In genomic region chr2:60905283-60905682, GRCm38 (mm10) we compare ENCODE assay signal across 9 mouse cellular contexts. TPM values are rescaled to one million over a fixed set of nuclear protein-coding genes. Genes with fewer than 3 reads are reported as not detected.
A peak's percentile ranks its signal among the peaks of the same experiment; 100 is the strongest.
DNase-seq lines count a peak whose midpoint lies in the region; ATAC-seq lines count a peak whose summit lies in the region.
"Had no signal": no experiment of that assay in that cellular context is flagged by ENCODE, and none has a peak within 500 bp of the region (broad histone marks: within the 10 kb centered on the region; RNA-seq: fewer than 3 reads in every experiment).

No protein-coding gene starts in this region.

- ATAC-seq in hindbrain, embryonic 13.5 days (ENCODE audit: low FRiP score) = no peak
- no peak for ATAC-seq in hindbrain, embryonic 16.5 days
- ATAC-seq in embryonic facial prominence, embryonic 15.5 days (ENCODE audit: insufficient number of reproducible peaks, low FRiP score, low TSS enrichment, low read depth) = no peak
- ATAC-seq in stomach, embryonic 16.5 days (ENCODE audit: insufficient read depth, low FRiP score) = no peak

- no peak overlapping the region for H3K9ac ChIP-seq in hindbrain, embryonic 13.5 days
- no peak overlapping the region for H3K9ac ChIP-seq in hindbrain, embryonic 16.5 days (ENCODE audit: low read depth, low read length)
- no peak overlapping the region for H3K9ac ChIP-seq in embryonic facial prominence, embryonic 15.5 days
- H3K9ac ChIP-seq in stomach, embryonic 16.5 days (ENCODE audit: low read length) = no peak overlapping the region
- H3K9ac ChIP-seq: liver, embryonic 15.5 days had no signal

- no peak overlapping the region for H3K4me3 ChIP-seq in hindbrain, embryonic 13.5 days
- H3K4me3 ChIP-seq in hindbrain, embryonic 16.5 days (ENCODE audit: low read length) = no peak overlapping the region
- H3K4me3 ChIP-seq in embryonic facial prominence, embryonic 15.5 days (replicated peaks) = no peak overlapping the region
- no peak overlapping the region for H3K4me3 ChIP-seq in stomach, embryonic 16.5 days (replicated peaks; ENCODE audit: low read length)
- H3K4me3 ChIP-seq: liver, embryonic 15.5 days had no signal

- no peaks in the 10 kb centered on the region for H3K36me3 ChIP-seq in hindbrain, embryonic 13.5 days
- no peaks in the 10 kb centered on the region for H3K36me3 ChIP-seq in hindbrain, embryonic 16.5 days (ENCODE audit: control insufficient read depth, insufficient read depth, low read length)
- no peaks in the 10 kb centered on the region for H3K36me3 ChIP-seq in embryonic facial prominence, embryonic 15.5 days
- no peaks in the 10 kb centered on the region for H3K36me3 ChIP-seq in stomach, embryonic 16.5 days (ENCODE audit: control insufficient read depth, insufficient read depth, low read length)
- H3K36me3 ChIP-seq: liver, embryonic 15.5 days had no signal

- 36% methylated on average over 3 of the region's 3 CpGs for WGBS in hindbrain, embryonic 13.5 days
- WGBS in hindbrain, embryonic 16.5 days = 24% methylated on average over 3 of the region's 3 CpGs
- WGBS in embryonic facial prominence, embryonic 15.5 days = 2% methylated on average over 3 of the region's 3 CpGs
- 6% methylated on average over 3 of the region's 3 CpGs for WGBS in stomach, embryonic 16.5 days

- H3K9me3 ChIP-seq in hindbrain, embryonic 13.5 days = no peaks in the 10 kb centered on the region
- H3K9me3 ChIP-seq in hindbrain, embryonic 16.5 days (ENCODE audit: control insufficient read depth, low read length) = no peaks in the 10 kb centered on the region
- H3K9me3 ChIP-seq in embryonic facial prominence, embryonic 15.5 days (replicated peaks) = no peaks in the 10 kb centered on the region
- no peaks in the 10 kb centered on the region for H3K9me3 ChIP-seq in stomach, embryonic 16.5 days (replicated peaks; ENCODE audit: control insufficient read depth, low read length)
- H3K9me3 ChIP-seq: liver, embryonic 15.5 days had no signal

- peak; percentile 58 for DNase-seq in thymus, postnatal 0 days (ENCODE audit: low spot score)
- no peak for DNase-seq in thymus, postnatal 36 days
- DNase-seq in urinary bladder, adult 18-20 months (ENCODE audit: low spot score in 2 of 2) = no peak
- no peak for DNase-seq in ovary, postnatal 10 days (ENCODE audit: low spot score)

- 0 out of 2 replicates have a peak overlapping the region, but pooled peaks have one; percentile 35 for H3K27ac ChIP-seq in hindbrain, embryonic 13.5 days
- no peak overlapping the region for H3K27ac ChIP-seq in hindbrain, embryonic 16.5 days (ENCODE audit: low read depth, low read length)
- H3K27ac ChIP-seq in embryonic facial prominence, embryonic 15.5 days (replicated peaks) = peak overlapping the region; percentile 67; the same call in 1 of the 2 replicates
- peak overlapping the region; percentile 50 for H3K27ac ChIP-seq in stomach, embryonic 16.5 days (ENCODE audit: low read length)
- H3K27ac ChIP-seq: liver, embryonic 15.5 days had no signal

- no peaks in the 10 kb centered on the region for H3K27me3 ChIP-seq in hindbrain, embryonic 13.5 days
- no peaks in the 10 kb centered on the region for H3K27me3 ChIP-seq in hindbrain, embryonic 16.5 days (replicated peaks; ENCODE audit: control insufficient read depth, insufficient read depth, low read length)
- no peaks in the 10 kb centered on the region for H3K27me3 ChIP-seq in embryonic facial prominence, embryonic 15.5 days
- no peaks in the 10 kb centered on the region for H3K27me3 ChIP-seq in stomach, embryonic 16.5 days (ENCODE audit: control insufficient read depth, insufficient read depth, low read length)
- H3K27me3 ChIP-seq: liver, embryonic 15.5 days had no signal

- H3K4me1 ChIP-seq in hindbrain, embryonic 13.5 days (replicated peaks) = no peaks in the 10 kb centered on the region
- no peaks in the 10 kb centered on the region; the same call in 1 of the 2 replicates for H3K4me1 ChIP-seq in hindbrain, embryonic 16.5 days (ENCODE audit: control insufficient read depth, insufficient read depth, low read depth, low read length)
- peaks cover 15% of the 10 kb centered on the region for H3K4me1 ChIP-seq in embryonic facial prominence, embryonic 15.5 days
- peaks cover 2% of the 10 kb centered on the region; the same call in 1 of the 2 replicates for H3K4me1 ChIP-seq in stomach, embryonic 16.5 days (ENCODE audit: control insufficient read depth, insufficient read depth, low read length)

- no peak overlapping the region for H3K4me2 ChIP-seq in hindbrain, embryonic 13.5 days
- no peak overlapping the region for H3K4me2 ChIP-seq in hindbrain, embryonic 16.5 days (ENCODE audit: low read length)
- H3K4me2 ChIP-seq in embryonic facial prominence, embryonic 15.5 days (replicated peaks) = no peak overlapping the region
- no peak overlapping the region for H3K4me2 ChIP-seq in stomach, embryonic 16.5 days (ENCODE audit: low read depth, low read length)
- H3K4me2 ChIP-seq: liver, embryonic 15.5 days had no signal

RNA-seq across cellular contexts. Expression of gene Rbms1, which starts 57.7 kb away (rescaled TPM):
- 62.3 and 71.4 TPM in 2 replicates for polyA plus RNA-seq in hindbrain, embryonic 13.5 days (2015; fragmentation: Nextera tagmentation; extraction: Ambion mirVana)
- 64.7 and 79.0 TPM in 2 replicates for polyA plus RNA-seq in hindbrain, embryonic 16.5 days (2015; fragmentation: Nextera tagmentation; extraction: Ambion mirVana)
- 76.9 and 79.0 TPM in 2 replicates for polyA plus RNA-seq in thymus, postnatal 0 days (2015; fragmentation: Nextera tagmentation; extraction: Ambion mirVana)
- polyA plus RNA-seq in embryonic facial prominence, embryonic 15.5 days (2015; fragmentation: Nextera tagmentation; extraction: Ambion mirVana) = 128 and 144 TPM in 2 replicates
- 110 and 126 TPM in 2 replicates for polyA plus RNA-seq in stomach, embryonic 16.5 days (2015; fragmentation: Nextera tagmentation; extraction: Ambion mirVana)
